Mouse (Mus musculus) myocyte (in vitro differentiated cells): Measurements from ENCODE around the gene Fcho2. TPM values are rescaled to one million over a fixed set of nuclear protein-coding genes. Genes with fewer than 3 reads are reported as not detected.

Experiments used
- H3K27me3 ChIP-seq: one replicate; pipeline ENCODE4 v1.6.1; 2011; ENCODE audit not compliant: control insufficient read depth, insufficient read depth, insufficient read length
- H3K36me3 ChIP-seq: one replicate; pipeline ENCODE4 v1.6.1; 2011; ENCODE audit not compliant: control insufficient read depth, insufficient read depth
- H3K4me2 ChIP-seq: one replicate; pipeline ENCODE4 v1.6.1; 2011; ENCODE audit warnings: low read depth, control low read depth
- H3K4me3 ChIP-seq: one replicate; pipeline ENCODE4 v1.5.1; 2011; ENCODE audit warnings: mild to moderate bottlenecking, control low read depth, moderate library complexity
- H3K79me2 ChIP-seq: one replicate; pipeline ENCODE4 v1.6.1; 2011; ENCODE audit not compliant: control insufficient read depth, insufficient read depth
- H3ac ChIP-seq: one replicate; pipeline ENCODE4 v1.6.1; 2011; ENCODE audit not compliant: control insufficient read depth, insufficient read length
- CEBPB ChIP-seq: IDR thresholded peaks from 2 replicates; pipeline ENCODE4 v1.6.1; 2011; ENCODE audit warnings: mild to moderate bottlenecking, moderate library complexity; ENCODE audit not compliant: poor library complexity, insufficient read depth, severe bottlenecking
- E2F4 ChIP-seq: IDR thresholded peaks from one replicate; pipeline ENCODE4 v1.6.1; 2011; ENCODE audit warnings: mild to moderate bottlenecking, control low read depth, moderate library complexity; ENCODE audit not compliant: insufficient read depth
- MAX ChIP-seq: IDR thresholded peaks from one replicate; pipeline ENCODE4 v1.6.1; 2011; ENCODE audit warnings: low read depth, mild to moderate bottlenecking, control low read depth
- MYOD1 ChIP-seq, 3 experiments: IDR thresholded peaks; one replicate each; pipeline ENCODE4 v1.6.1; 2011; ENCODE audit warnings: control low read depth in 2 of 3, low read depth in 2 of 3, mild to moderate bottlenecking in 2 of 3, moderate library complexity in 1 of 3; ENCODE audit not compliant: insufficient read length in 2 of 3, control insufficient read depth in 1 of 3
- MYOG ChIP-seq, 3 experiments: IDR thresholded peaks; one replicate each; pipeline ENCODE4 v1.6.1; 2011; ENCODE audit warnings: control low read depth in 2 of 3, low read depth in 2 of 3, mild to moderate bottlenecking in 2 of 3; ENCODE audit not compliant: insufficient read length in 2 of 3, control insufficient read depth in 1 of 3, insufficient read depth in 1 of 3
- POLR2A ChIP-seq: IDR thresholded peaks from one replicate; pipeline ENCODE4 v1.6.1; 2011; ENCODE audit warnings: low read depth, mild to moderate bottlenecking, control low read depth, moderate library complexity; ENCODE audit not compliant: insufficient read length
- POLR2AphosphoS2 ChIP-seq: IDR thresholded peaks from one replicate; pipeline ENCODE4 v1.6.1; 2011; ENCODE audit warnings: low read depth, control low read depth; ENCODE audit not compliant: insufficient read length
- REST ChIP-seq: IDR thresholded peaks from one replicate; pipeline ENCODE4 v1.6.1; 2011; ENCODE audit warnings: mild to moderate bottlenecking, control low read depth, moderate library complexity; ENCODE audit not compliant: insufficient read depth, insufficient read length
- SRF ChIP-seq: IDR thresholded peaks from one replicate; pipeline ENCODE4 v1.6.1; 2011; ENCODE audit warnings: low read depth; ENCODE audit not compliant: control insufficient read depth, insufficient read length
- TCF12 ChIP-seq: IDR thresholded peaks from one replicate; pipeline ENCODE4 v1.6.1; 2011; ENCODE audit warnings: mild to moderate bottlenecking, control low read depth; ENCODE audit not compliant: poor library complexity, insufficient read depth, severe bottlenecking
- TCF3 ChIP-seq: IDR thresholded peaks from one replicate; pipeline ENCODE4 v1.6.1; 2011; ENCODE audit warnings: low read depth, control low read depth; ENCODE audit not compliant: insufficient read length
- USF1 ChIP-seq: IDR thresholded peaks from one replicate; pipeline ENCODE4 v1.6.1; 2011; ENCODE audit warnings: low read depth, mild to moderate bottlenecking, control low read depth, moderate library complexity
- polyA plus RNA-seq: library from polyadenylated mRNA; unstranded; fragments of >200 nt; fragmentation: generic; extraction: Trizol; gene quantifications from one replicate; pipeline ENCODE4 v1.2.1, GENCODE M21; 2012; ENCODE audit warnings: missing spikeins

The Fcho2 gene
- polyA plus RNA-seq: 3.9 TPM

DNA sequence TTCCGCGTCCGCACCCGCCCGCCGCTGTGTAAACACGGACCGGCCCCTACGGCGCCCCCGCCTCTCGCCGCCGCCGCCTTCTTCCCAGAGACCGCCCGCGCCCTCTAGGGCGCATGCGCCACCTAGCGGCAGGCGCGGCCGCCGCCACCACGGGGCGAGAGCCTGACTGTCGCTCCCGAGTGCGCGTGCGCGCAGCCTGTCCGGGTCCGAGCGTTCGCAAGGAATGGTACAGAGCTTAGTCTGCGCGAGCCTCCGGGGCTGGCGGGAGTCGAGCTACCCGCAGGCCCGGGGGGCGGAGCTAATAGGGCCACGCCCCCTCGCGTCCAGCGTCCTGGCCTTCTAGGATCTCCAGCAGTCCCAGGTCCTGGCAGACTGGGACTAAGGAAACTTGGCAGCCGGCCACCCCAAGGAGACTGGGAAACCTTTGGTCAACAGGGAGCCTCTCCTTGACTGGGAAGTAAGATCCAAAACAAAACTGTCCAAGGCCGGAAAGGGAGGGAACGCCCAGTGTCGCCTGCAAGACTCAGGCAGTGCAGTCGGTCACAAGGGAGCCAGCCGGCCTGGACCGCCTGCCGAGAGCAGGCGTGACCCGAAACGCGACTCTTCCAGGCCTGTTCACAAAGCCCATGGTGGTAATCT lies at the start of gene Fcho2:
TSS of gene Fcho2 (minus strand) at position 303 of the 639 bp plus-strand sequence.
- peak within 1 kb of the TSS; percentile 94 for H3K4me2 ChIP-seq
- TF ChIP-seq SRF: no peak
- TF ChIP-seq MYOG (IDR thresholded peaks at IDR 0.05; ENCODE audit: control insufficient read depth in 1 of 3, insufficient read depth in 1 of 3, insufficient read length in 2 of 3, low read depth in 2 of 3): peak in 1 of 3 experiments; percentile 15
- TF ChIP-seq E2F4: no peak
- TF ChIP-seq TCF3: no peak
- no peak for TF ChIP-seq USF1
- no peak for TF ChIP-seq CEBPB
- TF ChIP-seq POLR2A: peak; percentile 72
- peak; percentile 37 for TF ChIP-seq POLR2AphosphoS2
- TF ChIP-seq TCF12: no peak
- no peak for TF ChIP-seq MAX
- peak within 1 kb of the TSS; percentile 97 for H3ac ChIP-seq

DNA sequence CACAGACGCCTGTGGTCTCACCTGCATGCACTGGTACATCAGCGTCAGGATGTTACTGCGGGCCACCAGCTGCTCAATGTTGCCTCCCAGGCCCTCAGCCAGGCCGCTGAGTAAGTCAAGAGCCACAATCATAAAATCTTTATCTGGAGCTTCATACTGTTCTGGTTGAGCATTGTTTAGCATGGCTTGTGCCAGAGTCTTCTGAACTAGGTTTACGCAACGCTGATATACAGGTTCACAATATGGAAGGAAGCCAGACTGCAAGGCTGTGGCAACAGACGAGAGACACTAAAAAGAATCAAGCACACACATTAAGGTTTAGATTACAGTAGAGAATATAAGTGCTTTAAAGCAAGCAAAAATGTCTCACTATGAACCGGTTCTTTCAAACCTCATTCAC lies 40.0 kb upstream of the Fcho2 start:
- TF ChIP-seq MYOD1 (IDR thresholded peaks at IDR 0.05; ENCODE audit: control insufficient read depth in 1 of 3, insufficient read length in 2 of 3, low read depth in 2 of 3) (no peak), MAX (no peak), CEBPB (no peak), POLR2A (no peak), TCF12 (no peak), SRF (no peak), POLR2AphosphoS2 (no peak), REST (no peak), TCF3 (no peak), USF1 (no peak)
- no peak overlapping the region for H3K4me3 ChIP-seq
- peaks cover 92% of the 10 kb centered on the region for H3K36me3 ChIP-seq
- no peak overlapping the region for H3ac ChIP-seq
- peaks cover 11% of the 10 kb centered on the region for H3K79me2 ChIP-seq
- no peaks in the 10 kb centered on the region for H3K27me3 ChIP-seq
- no peak overlapping the region for H3K4me2 ChIP-seq

More for the DNA sequence above, at the start of gene Fcho2:
- Histone ChIP-seq H3K36me3 (no peaks in the 10 kb centered on the region), H3K79me2 (peaks cover 42% of the 10 kb centered on the region), H3K27me3 (no peaks in the 10 kb centered on the region), H3K4me3 (peak within 1 kb of the TSS; percentile 69)

DNA sequence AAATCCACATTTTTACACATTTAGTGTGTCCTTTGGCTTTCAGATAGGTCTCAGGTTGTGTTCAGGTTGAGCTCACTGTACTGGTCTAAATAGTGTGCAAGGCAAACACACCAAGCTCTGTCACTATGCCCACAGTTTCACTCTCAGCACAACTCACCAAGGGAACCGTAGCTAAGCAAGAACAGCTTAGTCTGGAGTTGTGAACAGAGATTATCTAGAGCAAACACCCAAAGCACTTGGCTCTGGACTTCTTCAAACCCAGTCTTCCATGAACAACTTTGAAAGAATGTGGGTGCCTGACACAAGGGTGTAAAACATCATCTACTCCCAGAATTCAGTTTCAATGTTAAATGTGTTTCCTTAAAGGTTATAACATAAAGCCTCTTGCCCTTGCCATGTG lies 30.5 kb upstream of the Fcho2 start:
- Histone ChIP-seq H3K4me2 (no peak overlapping the region), H3K79me2 (no peaks in the 10 kb centered on the region), H3K4me3 (no peak overlapping the region), H3K36me3 (peaks cover 77% of the 10 kb centered on the region), H3K27me3 (no peaks in the 10 kb centered on the region), H3ac (no peak overlapping the region)
- no peak for TF ChIP-seq MYOD1 (IDR thresholded peaks at IDR 0.05; ENCODE audit: control insufficient read depth in 1 of 3, insufficient read length in 2 of 3, low read depth in 2 of 3)
- TF ChIP-seq TCF3: no peak
- no peak for TF ChIP-seq REST
- TF ChIP-seq POLR2A: no peak
- TF ChIP-seq CEBPB: no peak
- no peak for TF ChIP-seq POLR2AphosphoS2
- TF ChIP-seq E2F4: no peak
- TF ChIP-seq MAX: no peak
- TF ChIP-seq SRF: no peak
- TF ChIP-seq MYOG (IDR thresholded peaks at IDR 0.05; ENCODE audit: control insufficient read depth in 1 of 3, insufficient read depth in 1 of 3, insufficient read length in 2 of 3, low read depth in 2 of 3): no peak
- TF ChIP-seq TCF12: no peak
- TF ChIP-seq USF1: no peak

DNA sequence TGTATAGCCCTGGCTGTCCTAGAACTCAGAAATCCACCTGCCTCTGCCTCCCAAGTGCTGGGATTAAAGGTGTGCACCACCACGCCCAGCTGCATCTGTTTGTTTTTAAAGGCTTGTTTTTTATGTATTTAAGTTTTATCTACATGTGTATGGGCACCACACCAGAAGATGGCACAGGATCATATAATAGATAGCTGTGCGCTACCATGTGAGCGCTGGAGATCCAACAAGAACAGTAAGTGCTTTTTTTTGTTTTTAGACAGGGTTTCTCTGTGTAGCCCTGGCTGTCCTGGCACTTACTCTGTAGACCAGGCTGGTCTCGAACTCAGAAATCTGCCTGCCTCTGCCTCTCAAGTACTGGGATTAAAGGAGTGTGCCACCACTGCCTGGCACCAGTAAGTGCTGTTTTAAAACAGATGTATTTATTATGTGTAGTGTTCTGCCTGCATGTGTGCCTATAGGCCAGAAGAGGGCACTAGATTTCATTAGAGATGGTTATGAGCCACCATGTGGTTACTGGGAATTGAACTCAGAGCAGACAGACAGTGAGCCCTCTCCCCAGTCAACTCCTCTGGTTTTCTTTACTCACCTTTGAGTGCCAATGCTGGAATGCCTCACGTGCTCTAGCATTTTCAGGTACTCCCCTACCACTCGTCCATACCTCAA lies 21.3 kb upstream of the Fcho2 start:
- TF ChIP-seq POLR2A (no peak), USF1 (no peak), TCF12 (no peak), E2F4 (no peak), REST (no peak), TCF3 (no peak), MYOD1 (IDR thresholded peaks at IDR 0.05; ENCODE audit: control insufficient read depth in 1 of 3, insufficient read length in 2 of 3, low read depth in 2 of 3) (no peak), MAX (no peak), MYOG (IDR thresholded peaks at IDR 0.05; ENCODE audit: control insufficient read depth in 1 of 3, insufficient read depth in 1 of 3, insufficient read length in 2 of 3, low read depth in 2 of 3) (no peak), CEBPB (no peak), POLR2AphosphoS2 (no peak), SRF (no peak)
- H3K36me3 ChIP-seq: peaks cover 37% of the 10 kb centered on the region
- H3K79me2 ChIP-seq: no peaks in the 10 kb centered on the region
- H3K4me3 ChIP-seq: no peak overlapping the region
- no peak overlapping the region for H3ac ChIP-seq
- no peak overlapping the region for H3K4me2 ChIP-seq
- H3K27me3 ChIP-seq: no peaks in the 10 kb centered on the region
